Mouse (Mus musculus): ENCODE results near the gene Cyb561d2.
"Not testable (repeated sequence)": the region's sequence is repeated elsewhere in the genome, so short reads cannot be mapped to it uniquely, and the experiment has no call there.

The Cyb561d2 gene

GRCm38 (mm10) chr9:107571534-107572326 lies 29.7 kb upstream of the Cyb561d2 start:
- DNase-seq (ENCODE audit: low read depth, low spot score), result no peak

GRCm38 (mm10) chr9:107570845-107571244 lies 28.9 kb upstream of the Cyb561d2 start:
- no peak for DNase-seq (ENCODE audit: low read depth, low spot score)

GRCm38 (mm10) chr9:107570016-107570415 lies 28.0 kb upstream of the Cyb561d2 start:
- DNase-seq (ENCODE audit: low read depth, low spot score), result no peak

DNA sequence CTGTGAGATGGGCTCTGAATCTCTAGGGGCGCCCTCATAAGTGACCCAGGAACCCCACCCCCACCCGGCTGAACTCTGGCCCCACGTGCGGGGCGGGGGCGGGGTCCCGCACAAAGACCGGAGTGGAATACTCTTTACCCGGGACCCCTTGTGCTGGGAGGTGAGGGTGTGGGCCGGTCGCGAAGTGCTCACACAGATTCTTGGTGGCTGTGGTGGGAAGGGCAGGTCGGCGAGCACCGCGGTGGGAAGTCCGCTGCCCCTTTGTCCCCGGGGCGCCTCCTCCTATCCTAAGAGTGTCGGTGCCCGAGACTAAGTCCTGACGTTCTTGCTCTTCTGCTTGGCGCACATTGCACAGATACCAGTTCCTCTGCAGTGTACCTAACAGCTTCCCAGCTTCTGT lies 27.3 kb upstream of the Cyb561d2 start:
- DNase-seq (ENCODE audit: low read depth, low spot score), result no peak

DNA sequence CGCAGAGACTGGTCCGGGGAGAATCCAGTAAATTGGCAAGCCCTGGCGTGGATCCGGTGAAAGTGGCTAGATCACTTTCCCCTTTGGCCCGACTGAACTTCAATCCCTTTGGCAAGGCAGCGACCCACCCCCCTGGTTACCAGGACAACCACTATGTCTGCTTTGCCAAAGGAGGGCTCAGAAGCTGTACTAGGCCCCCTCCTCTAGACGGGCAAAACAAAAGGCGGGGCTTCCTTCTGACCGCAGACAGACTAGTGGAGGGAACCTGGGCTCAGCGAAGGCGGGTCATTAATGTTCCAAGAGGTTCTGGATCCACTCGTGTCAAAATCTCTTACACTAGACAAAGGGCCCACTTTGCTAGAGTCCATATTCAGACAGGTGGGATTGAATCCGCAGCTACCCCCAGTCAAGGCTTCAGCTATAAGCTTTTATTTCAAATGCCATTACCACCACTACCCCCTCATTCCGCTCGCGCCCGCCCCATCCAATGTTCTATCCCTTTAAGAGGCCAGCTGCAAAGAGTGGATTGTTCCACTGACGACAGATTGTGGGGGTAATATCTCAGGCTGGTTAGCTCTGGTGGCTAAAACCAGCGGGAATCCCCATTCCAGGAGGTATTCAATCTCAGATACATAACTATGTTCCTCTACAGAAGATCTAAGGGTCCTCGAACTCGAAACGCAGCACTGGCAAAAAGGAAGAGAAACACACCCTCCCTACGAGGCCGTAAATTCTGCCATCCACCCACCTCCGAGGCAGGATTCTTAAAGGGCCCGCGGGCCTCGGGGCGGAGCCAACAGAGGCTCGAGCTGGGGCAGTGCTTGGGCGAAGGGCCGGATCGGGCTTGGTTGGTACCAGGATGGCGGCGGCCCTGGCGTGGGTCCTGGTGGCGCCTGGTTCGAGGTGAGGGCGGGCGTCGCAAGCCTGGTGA lies 26.6 kb upstream of the Cyb561d2 start:
- DNase-seq (ENCODE audit: low read depth, low spot score), result peak; percentile 91

DNA sequence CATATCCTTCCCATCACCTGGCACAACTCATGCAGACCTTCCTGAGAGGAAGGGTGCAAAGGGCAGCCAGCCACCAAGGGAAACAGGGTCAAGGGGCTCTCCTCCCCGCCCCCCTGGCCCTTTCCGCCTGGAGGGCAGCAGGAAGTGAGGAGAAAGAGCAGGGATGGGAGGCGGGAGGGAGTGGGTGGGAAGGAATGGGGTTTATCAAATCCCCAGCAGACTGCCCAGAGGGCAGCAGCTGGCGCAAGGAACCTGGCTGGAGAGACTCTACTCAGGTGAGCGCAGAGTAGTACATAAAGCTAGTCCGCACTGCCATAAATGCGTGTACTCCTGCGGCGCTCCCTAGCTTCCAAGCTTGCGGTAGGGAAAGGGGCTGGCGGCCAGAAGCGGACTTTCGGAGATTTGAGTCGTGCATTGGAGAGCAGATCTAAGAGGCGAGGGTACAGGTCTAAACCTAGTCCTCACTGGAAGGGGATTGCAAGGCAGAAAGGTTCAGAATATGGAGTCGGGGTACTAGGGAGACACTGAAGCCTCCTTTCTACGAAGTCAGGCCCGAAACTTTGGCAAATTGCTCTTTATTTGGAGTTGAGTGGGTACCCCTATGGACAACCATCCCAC lies 25.8 kb upstream of the Cyb561d2 start, which contains the start of gene Hyal2:
Gene Hyal2 (plus strand): TSS at position 244 of the 618 bp plus-strand sequence.
- no peak for DNase-seq (ENCODE audit: low read depth, low spot score)

DNA sequence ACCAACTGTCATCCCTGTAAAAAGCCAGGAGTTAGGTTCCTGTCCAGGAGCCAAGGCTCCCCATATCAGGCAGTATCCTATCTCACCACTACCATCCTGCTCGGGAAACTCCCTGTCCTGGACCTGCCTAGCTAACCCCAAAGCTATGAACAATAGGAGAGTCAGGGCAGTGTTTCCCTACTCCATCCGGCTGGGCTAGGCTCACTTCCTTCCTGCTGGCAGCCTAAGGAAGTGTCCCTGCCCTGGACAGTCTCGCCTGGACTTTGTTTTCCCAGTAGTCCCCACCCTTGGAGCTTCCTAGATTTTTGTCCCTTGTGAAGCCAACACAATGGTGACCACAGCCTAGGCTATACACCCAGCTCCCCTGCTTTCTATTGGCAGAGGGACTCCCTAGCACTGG lies 24.9 kb upstream of the Cyb561d2 start:
- no peak for DNase-seq (ENCODE audit: low read depth, low spot score)

GRCm38 (mm10) chr9:107566041-107566709 lies 24.2 kb upstream of the Cyb561d2 start:
- peak; percentile 76 for DNase-seq (ENCODE audit: low read depth, low spot score)

- not testable (repeated sequence) for DNase-seq (ENCODE audit: low read depth, low spot score)
Observed at GRCm38 (mm10) chr9:107565556-107565955, 23.6 kb upstream of the Cyb561d2 start.

DNA sequence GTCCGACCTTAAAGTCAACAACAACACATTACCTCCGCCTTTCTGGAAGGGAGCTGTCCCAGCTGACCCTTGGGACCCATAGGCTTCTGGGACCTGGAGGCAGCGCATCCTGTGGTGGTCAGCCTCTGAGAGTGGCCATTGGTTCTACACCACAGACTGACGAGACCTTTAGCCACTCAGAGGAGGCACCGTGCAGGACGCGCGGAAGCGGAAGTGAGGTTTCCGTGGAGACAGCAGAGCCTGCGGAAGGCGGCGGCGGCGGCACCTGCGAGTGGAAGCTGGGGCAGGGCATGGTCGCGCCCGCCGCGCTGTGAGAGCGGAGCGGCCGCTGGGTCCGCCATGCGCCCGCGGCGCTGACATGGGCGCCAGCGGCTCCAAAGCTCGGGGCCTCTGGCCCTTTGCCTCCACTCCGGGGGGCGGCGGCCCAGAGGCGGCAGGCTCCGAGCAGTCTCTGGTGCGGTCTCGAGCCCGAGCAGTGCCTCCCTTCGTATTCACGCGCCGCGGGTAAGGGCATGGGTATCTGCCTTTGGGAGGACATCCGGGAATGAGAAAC lies 21.1 kb upstream of the Cyb561d2 start, which contains the start of gene Tusc2:
Gene Tusc2 (plus strand): TSS at position 227 of the 553 bp plus-strand sequence.
- peak; percentile 95 for DNase-seq (ENCODE audit: low read depth, low spot score)

- no peak for DNase-seq (ENCODE audit: low read depth, low spot score)
Observed at GRCm38 (mm10) chr9:107556346-107556745, 14.4 kb upstream of the Cyb561d2 start.

GRCm38 (mm10) chr9:107555701-107556100 lies 13.7 kb upstream of the Cyb561d2 start:
- DNase-seq (ENCODE audit: low read depth, low spot score), result no peak

GRCm38 (mm10) chr9:107555031-107555457 lies 13.1 kb upstream of the Cyb561d2 start:
- DNase-seq (ENCODE audit: low read depth, low spot score), result peak; percentile 60

DNA sequence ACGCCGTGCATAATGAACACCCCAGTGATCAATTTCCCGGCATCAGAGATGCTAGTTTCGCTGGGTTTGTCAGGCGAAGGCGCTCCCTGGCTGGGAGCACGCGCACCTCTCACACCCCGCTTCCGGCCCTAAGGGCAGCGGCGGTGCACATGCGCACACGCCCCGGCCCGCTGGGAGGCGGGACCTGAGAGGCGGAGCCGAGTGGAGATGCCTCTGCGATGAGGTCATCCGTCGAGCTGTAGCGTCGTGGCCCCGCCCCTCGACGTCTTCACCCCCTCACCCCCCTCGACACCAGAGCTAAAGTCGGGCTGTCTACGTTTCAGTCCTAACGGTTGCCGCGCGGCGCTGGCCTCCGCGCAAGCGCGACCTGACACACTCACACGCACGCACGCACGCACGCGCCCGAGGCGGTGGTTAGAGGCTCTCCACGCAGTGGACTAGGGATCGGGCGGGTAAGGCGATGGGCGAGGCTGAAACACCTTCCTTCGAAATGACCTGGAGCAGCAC lies 12.4 kb upstream of the Cyb561d2 start:
- peak; percentile 99 for DNase-seq (ENCODE audit: low read depth, low spot score)

DNA sequence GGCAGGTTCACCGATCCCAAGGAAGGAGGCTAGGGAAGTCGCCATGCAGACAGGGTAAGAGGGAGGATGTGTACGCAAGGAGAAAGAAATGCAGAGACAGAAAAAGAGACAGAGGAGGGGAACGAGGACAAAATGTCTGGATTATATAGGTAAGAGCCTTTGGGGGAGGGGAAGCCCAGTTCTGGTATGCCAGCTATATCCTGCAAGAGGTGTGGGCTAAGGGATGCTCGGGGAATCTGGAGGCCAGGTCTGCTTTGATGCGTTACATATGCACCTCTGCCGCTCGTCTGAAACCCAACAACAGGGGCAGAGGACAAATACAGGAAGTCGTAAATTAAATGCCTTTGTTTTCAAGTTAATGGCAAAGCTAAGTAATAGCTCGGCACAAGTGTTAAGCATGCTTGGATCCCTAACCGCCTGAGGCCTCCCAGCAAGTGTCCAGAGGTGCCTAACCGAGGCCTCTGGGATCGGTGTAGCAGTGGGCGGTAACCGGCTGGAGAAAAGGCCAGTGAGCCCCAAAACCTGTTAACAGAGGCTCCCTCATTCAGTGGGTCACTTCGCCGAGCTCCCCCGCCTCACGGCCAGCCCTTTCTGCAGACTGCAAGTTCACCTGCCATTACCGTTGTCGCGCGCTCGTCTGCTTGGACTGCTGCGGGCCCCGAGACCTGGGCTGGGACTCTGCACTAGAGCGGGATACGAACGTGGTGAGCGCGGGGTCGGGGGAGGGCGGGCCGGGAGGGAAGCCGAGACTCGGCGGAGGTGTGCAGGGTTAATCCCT lies 11.7 kb upstream of the Cyb561d2 start:
- DNase-seq (ENCODE audit: low read depth, low spot score), result no peak

DNA sequence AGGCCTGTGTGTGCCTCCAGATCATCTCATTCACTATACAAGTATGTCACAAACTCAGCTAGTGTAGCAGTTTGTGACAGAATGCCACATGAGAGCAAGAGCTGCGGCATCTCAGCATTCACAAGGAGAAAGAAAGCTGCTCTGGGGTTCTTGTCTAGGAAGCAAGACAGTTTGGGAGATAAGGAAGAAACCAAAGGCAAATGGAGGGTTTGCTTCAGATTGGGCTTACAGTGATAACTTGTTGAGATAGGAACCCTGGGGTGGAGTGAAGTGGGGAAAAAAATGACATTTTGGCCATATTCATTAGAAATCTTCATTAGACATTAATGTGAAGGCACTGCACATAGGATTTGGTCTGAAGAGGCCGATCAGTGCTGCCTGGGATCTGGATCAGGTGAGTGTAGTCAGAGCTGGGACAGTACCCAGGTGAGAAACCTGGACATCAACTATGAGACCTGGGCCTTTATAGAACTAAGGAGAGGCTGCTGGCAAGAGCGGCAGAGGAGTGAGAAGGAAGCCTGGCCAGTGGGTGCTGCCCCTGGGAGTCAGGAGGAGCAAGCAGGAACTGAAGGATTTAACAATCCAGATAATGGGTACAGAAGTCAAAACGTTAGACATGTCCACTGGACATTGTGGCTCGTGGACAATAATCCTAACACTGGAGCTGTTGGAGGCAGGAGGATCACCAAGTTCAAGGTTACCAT lies 10.8 kb upstream of the Cyb561d2 start:
- no peak for DNase-seq (ENCODE audit: low read depth, low spot score)

DNA sequence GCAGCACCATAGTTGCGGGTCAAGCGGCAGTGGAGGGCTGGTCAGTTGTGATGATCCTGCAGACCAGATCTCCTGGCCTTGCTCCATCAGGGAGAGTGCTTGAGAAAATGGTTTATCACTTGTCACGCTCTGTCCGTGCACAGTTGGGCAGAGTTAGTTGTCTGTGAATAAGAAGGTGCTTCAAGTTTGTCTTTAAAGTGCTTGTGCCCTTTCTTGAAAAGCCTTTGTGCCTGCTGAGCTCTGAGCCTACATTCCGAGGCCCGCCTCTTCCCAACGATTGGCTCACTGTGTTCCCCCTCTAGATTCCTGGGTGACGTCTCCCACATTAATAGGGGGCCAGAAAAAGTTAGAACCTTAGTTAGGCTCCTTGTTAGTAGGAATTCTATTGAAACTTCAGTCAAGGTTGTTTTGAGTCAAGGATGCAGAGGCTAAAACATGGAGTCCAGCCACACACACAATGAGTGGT lies 9.9 kb upstream of the Cyb561d2 start:
- no peak for DNase-seq (ENCODE audit: low read depth, low spot score)

GRCm38 (mm10) chr9:107551117-107551889 lies 9.3 kb upstream of the Cyb561d2 start, which contains the start of gene Rassf1:
Rassf1 (plus strand) TSS chr9:107551555.
- DNase-seq (ENCODE audit: low read depth, low spot score), result peak; percentile 68
